Mouse (Mus musculus) MEL (cell line): ENCODE measurements around the gene Hoxd10. TPM values are rescaled to one million over a fixed set of nuclear protein-coding genes. Genes with fewer than 3 reads are reported as not detected.

Experiments
- DNase-seq: peaks from one replicate; pipeline ENCODE4 v3.0.0; 2011; ENCODE audit warnings: low read depth, low spot score
- H3K27ac ChIP-seq: 2 replicates; pipeline ENCODE4 v1.5.1; 2012; ENCODE audit warnings: low read depth, mild to moderate bottlenecking, control low read depth, low read length, moderate library complexity; ENCODE audit not compliant: control insufficient read depth
- H3K27me3 ChIP-seq, 2 experiments: fragments of 150-350 bp in 1 of 2; sonication (generic) in 1 of 2; 2 replicates each; pipeline ENCODE4 v1.6.1; 2012; ENCODE audit warnings: low read length in 2 of 2, mild to moderate bottlenecking in 2 of 2, improper control_type of control experiment in 1 of 2, moderate library complexity in 1 of 2; ENCODE audit not compliant: insufficient read depth in 2 of 2, control insufficient read depth in 1 of 2
- H3K36me3 ChIP-seq, 2 experiments: 2 replicates each; pipeline ENCODE4 v1.6.1; 2012 to 2014; ENCODE audit warnings: low read length in 2 of 2, improper control_type of control experiment in 1 of 2, inconsistent platforms in 1 of 2, mild to moderate bottlenecking in 1 of 2; ENCODE audit not compliant: insufficient read depth in 2 of 2, control insufficient read depth in 1 of 2
- H3K4me1 ChIP-seq, 2 experiments: fragments of 150-350 bp in 1 of 2; sonication (generic) in 1 of 2; 2 replicates each; pipeline ENCODE4 v1.6.1; 2012; ENCODE audit warnings: low read length in 2 of 2, improper control_type of control experiment in 1 of 2, mild to moderate bottlenecking in 1 of 2; ENCODE audit not compliant: insufficient read depth in 2 of 2, control insufficient read depth in 1 of 2
- H3K4me3 ChIP-seq, 2 experiments: fragments of 150-350 bp in 1 of 2; sonication (generic) in 1 of 2; 2 replicates each; pipeline ENCODE4 v1.5.1; 2012; ENCODE audit warnings: low read depth in 2 of 2, low read length in 2 of 2, mild to moderate bottlenecking in 2 of 2, moderate library complexity in 2 of 2, control low read depth in 1 of 2, improper control_type of control experiment in 1 of 2; ENCODE audit not compliant: control insufficient read depth in 1 of 2, insufficient read depth in 1 of 2
- H3K79me2 ChIP-seq: 2 replicates; pipeline ENCODE4 v1.6.1; 2012; ENCODE audit warnings: mild to moderate bottlenecking, low read length, moderate library complexity; ENCODE audit not compliant: control insufficient read depth, poor library complexity, insufficient read depth
- H3K9ac ChIP-seq: 2 replicates; pipeline ENCODE4 v1.6.1; 2012; ENCODE audit warnings: low read depth, mild to moderate bottlenecking, control low read depth, low read length, moderate library complexity; ENCODE audit not compliant: control insufficient read depth, poor library complexity, severe bottlenecking
- H3K9me3 ChIP-seq: fragments of 150-350 bp; sonication (generic); replicated peaks from 2 replicates; pipeline ENCODE4 v1.6.1; 2012; ENCODE audit warnings: mild to moderate bottlenecking, low read length, improper control_type of control experiment, moderate library complexity; ENCODE audit not compliant: insufficient read depth
- BHLHE40 ChIP-seq: IDR thresholded peaks from 2 replicates; pipeline ENCODE4 v1.6.1; 2012; ENCODE audit warnings: low read depth, mild to moderate bottlenecking, inconsistent platforms, low read length, improper control_type of control experiment, borderline replicate concordance
- CHD1 ChIP-seq: IDR thresholded peaks from 2 replicates; pipeline ENCODE4 v1.6.1; 2012; ENCODE audit warnings: low read depth, mild to moderate bottlenecking, inconsistent platforms, low read length, improper control_type of control experiment
- ELF1 ChIP-seq: IDR thresholded peaks from 2 replicates; pipeline ENCODE4 v1.6.1; 2014; ENCODE audit warnings: low read depth, mild to moderate bottlenecking, inconsistent platforms, low read length, improper control_type of control experiment, moderate library complexity
- ETS1 ChIP-seq: IDR thresholded peaks from 2 replicates; pipeline ENCODE4 v1.6.1; 2012; ENCODE audit warnings: low read depth, mild to moderate bottlenecking, inconsistent platforms, low read length, improper control_type of control experiment, moderate library complexity
- HCFC1 ChIP-seq: IDR thresholded peaks from 2 replicates; pipeline ENCODE4 v1.6.1; 2012; ENCODE audit warnings: low read depth, mild to moderate bottlenecking, inconsistent platforms, low read length, improper control_type of control experiment, moderate library complexity
- JUND ChIP-seq: IDR thresholded peaks from 2 replicates; pipeline ENCODE4 v1.6.1; 2011; ENCODE audit warnings: low read depth, mild to moderate bottlenecking, improper control_type of control experiment, low read length
- MAFK ChIP-seq: IDR thresholded peaks from 2 replicates; pipeline ENCODE4 v1.6.1; 2011; ENCODE audit warnings: low read depth, mild to moderate bottlenecking, low read length, improper control_type of control experiment, borderline replicate concordance
- MAX ChIP-seq: IDR thresholded peaks from 2 replicates; pipeline ENCODE4 v1.6.1; 2011; ENCODE audit warnings: low read length, improper control_type of control experiment
- MAZ ChIP-seq: IDR thresholded peaks from 2 replicates; pipeline ENCODE4 v1.6.1; 2012; ENCODE audit warnings: low read depth, mild to moderate bottlenecking, inconsistent platforms, low read length, improper control_type of control experiment
- POLR2AphosphoS2 ChIP-seq: IDR thresholded peaks from 2 replicates; pipeline ENCODE4 v1.6.1; 2011; ENCODE audit warnings: low read length, improper control_type of control experiment
- SMC3 ChIP-seq: IDR thresholded peaks from 2 replicates; pipeline ENCODE4 v1.6.1; 2011; ENCODE audit warnings: low read depth, low read length, improper control_type of control experiment
- TCF12 ChIP-seq: IDR thresholded peaks from 2 replicates; pipeline ENCODE4 v1.6.1; 2014; ENCODE audit warnings: low read depth, mild to moderate bottlenecking, inconsistent platforms, low read length, improper control_type of control experiment, moderate library complexity
- UBTF ChIP-seq: IDR thresholded peaks from 2 replicates; pipeline ENCODE4 v1.6.1; 2012; ENCODE audit warnings: low read depth, mild to moderate bottlenecking, inconsistent platforms, low read length, improper control_type of control experiment, moderate library complexity, borderline replicate concordance; ENCODE audit not compliant: insufficient read depth
- polyA plus RNA-seq, 2 experiments: library from polyadenylated mRNA; stranded (reverse) in 1 of 2; unstranded in 1 of 2; fragments of >175 nt in 1 of 2; fragments of >200 nt in 1 of 2; gene quantifications; 2 replicates each; pipeline versions ENCODE4 v1.2.1 to v1.2.4; 2012; ENCODE audit warnings: low replicate concordance in 2 of 2, low read depth in 1 of 2; ENCODE audit not compliant: insufficient read length in 2 of 2, insufficient read depth in 1 of 2, missing spikeins in 1 of 2
- total RNA-seq: library from RNA; depleted of rRNA; stranded (reverse); fragments of 300-350 nt; gene quantifications from 2 replicates; pipeline ENCODE4 v1.2.3, GENCODE M21; 2012

Hoxd10 gene
- total and polyA plus RNA-seq, 3 experiments, result not detected

- H3K4me3 ChIP-seq, result no peak overlapping the region
- peaks cover 0 to 2% of the 10 kb centered on the region in 2 experiments; a peak in 2 of 4 replicates for H3K27me3 ChIP-seq
- H3K79me2 ChIP-seq, result no peaks in the 10 kb centered on the region
- H3K4me1 ChIP-seq, result no peaks in the 10 kb centered on the region
- TF ChIP-seq SMC3, result no peak
- TF ChIP-seq MAX, result no peak
- no peak for TF ChIP-seq JUND
- no peak for TF ChIP-seq HCFC1
- H3K9ac ChIP-seq, result no peak overlapping the region
- H3K36me3 ChIP-seq, result no peaks in the 10 kb centered on the region
- H3K9me3 ChIP-seq, result no peaks in the 10 kb centered on the region
- no peak for DNase-seq
- H3K27ac ChIP-seq, result no peak overlapping the region
Observed at GRCm38 (mm10) chr2:74734451-74734850, 42.7 kb downstream of the Hoxd10 start.

DNA sequence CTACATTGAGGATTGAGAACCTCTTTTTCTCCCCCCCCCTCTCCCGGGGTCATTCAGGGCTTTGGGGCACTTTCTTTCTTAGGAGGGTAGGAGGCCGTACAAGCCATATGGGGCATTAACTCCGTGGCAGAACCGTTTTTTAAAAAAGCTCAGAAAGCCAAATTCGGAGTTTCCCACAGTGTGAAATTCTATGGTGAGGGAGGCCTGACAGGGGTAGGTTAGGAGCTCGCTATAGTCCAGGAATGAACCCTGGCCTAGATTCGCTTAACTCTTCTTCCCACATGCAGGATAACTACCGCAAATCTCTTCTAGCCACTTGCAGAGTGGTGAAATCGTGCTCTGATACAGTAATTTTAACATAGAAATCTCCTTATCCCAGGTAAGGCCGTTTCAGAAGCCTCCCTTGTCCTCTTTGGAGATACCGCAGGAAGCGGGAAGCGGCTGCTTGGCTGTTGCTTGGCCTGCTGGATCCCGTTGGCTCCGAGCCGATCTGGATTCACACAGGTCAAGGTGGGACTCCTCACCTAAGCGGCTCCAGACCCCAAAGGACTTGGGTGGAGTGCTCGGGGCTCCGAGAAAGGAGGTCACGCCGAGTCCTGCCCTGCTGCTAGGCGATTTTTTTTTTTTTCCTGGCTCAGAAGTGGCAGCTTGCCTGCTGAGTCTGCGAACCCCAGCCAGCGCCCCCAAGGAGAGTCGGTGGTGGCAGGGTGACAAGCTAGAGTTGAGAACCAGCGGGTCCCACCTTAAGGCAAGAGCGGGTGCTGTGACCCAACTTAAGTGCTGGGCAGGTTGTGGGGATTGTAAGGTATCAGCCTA, 43.5 kb downstream of the Hoxd10 start:
- H3K27ac ChIP-seq, result no peak overlapping the region
- TF ChIP-seq ETS1 (no peak), CHD1 (no peak), UBTF (no peak), TCF12 (no peak), POLR2AphosphoS2 (no peak), BHLHE40 (no peak), MAZ (no peak), ELF1 (no peak), MAFK (no peak)
- H3K36me3 ChIP-seq, result no peaks in the 10 kb centered on the region
- H3K79me2 ChIP-seq, result no peaks in the 10 kb centered on the region
- no peak overlapping the region for H3K9ac ChIP-seq
- H3K4me1 ChIP-seq, result no peaks in the 10 kb centered on the region
- peaks cover 0 to under 1% of the 10 kb centered on the region in 2 experiments; a peak in 2 of 4 replicates for H3K27me3 ChIP-seq
- H3K4me3 ChIP-seq, result no peak overlapping the region
- H3K9me3 ChIP-seq, result no peaks in the 10 kb centered on the region
- no peak for DNase-seq
